Mouse (Mus musculus): Measurements from ENCODE around the gene Ppfibp2.

- TF ChIP-seq CTCF (IDR thresholded peaks at IDR 0.05; ENCODE audit: low read depth, low read length) (no peak), GATA1 (IDR thresholded peaks at IDR 0.05; ENCODE audit: borderline replicate concordance, low read length) (no peak)
These were observed 42.4 kb downstream of the Ppfibp2 start for GRCm38 (mm10) chr7:107637398-107637797.
